Mouse (Mus musculus): ENCODE results near the gene Tcf15.

Gene Tcf15

DNA sequence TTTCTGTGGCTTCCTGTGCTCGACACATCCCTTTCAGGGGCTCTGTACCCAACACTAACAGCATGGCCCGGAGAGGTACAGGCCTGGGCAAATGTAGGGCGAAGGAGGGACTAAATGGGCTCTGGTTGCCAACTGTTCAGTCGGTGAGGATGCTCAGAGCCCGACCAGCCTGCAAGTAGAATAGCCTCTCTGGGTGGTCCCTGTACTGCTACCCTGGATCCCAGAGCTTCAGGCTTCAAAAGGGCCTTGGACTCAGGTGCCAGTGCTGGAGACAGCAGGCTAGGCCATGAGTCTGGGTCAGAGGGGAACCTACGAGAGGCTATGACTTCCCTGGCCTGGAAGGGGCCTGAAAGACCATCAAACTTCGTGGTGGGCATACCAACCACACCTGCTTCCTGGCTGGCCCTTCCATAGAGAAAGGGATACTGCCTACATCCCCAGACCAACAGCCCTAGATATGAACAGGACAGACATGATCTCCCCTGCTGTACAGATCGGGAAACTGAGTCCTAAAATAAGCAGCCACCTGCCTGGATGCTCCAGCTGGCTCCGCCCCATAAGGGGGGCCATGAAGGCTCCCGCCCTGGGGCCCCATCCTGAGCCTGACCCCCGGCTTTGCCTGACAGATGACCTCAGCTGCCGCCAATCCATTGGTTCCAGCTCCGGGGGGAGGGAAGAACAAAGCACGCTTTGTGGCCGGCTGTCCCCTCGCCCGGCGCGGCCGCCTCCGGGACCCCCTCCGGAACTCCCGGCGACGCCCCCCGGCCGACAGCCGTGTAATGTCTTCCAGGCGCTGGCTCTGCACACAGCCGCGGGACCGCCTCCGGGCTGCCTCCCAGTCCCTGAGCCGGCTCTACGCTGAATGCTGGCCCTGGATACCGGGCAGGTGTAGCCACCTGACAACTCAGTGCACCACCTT lies 29.0 kb upstream of the Tcf15 start:
- in situ Hi-C loops (cut with MboI; ENCODE audit: low pct_unique_long_range_greater_than_20kb in 1 of 2, low sequenced_read_pairs in 2 of 2, unreplicated experiment in 1 of 2), result loop anchor here in 1 of 2 experiments (10.0 kb wide), 1 partner anchor 80 kb away; no protein-coding TSS in a partner anchor

DNA sequence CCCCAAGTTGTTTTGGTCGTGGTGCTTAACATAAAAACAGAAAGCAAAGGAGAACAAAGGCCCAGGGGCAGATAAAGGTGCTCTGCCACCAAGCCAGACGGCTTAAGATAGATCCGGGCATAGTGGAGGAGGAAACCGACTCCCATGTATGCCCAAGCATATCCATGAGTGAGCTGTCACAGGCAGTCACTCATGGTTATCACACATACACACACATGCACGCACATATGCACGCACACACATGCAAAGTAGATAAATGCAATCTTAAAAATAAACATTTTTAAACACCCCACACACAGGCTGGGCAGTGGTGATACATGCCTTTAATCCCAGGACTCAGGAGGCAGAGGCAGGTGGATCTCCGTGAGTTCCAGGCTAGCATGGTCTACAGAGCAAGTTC lies 25.7 kb upstream of the Tcf15 start:
- in situ Hi-C loops (cut with MboI; ENCODE audit: low pct_unique_long_range_greater_than_20kb in 1 of 2, low sequenced_read_pairs in 2 of 2, unreplicated experiment in 1 of 2), result loop anchor here in 1 of 2 experiments (10.0 kb wide), 1 partner anchor 77 kb away; no protein-coding TSS in a partner anchor

DNA sequence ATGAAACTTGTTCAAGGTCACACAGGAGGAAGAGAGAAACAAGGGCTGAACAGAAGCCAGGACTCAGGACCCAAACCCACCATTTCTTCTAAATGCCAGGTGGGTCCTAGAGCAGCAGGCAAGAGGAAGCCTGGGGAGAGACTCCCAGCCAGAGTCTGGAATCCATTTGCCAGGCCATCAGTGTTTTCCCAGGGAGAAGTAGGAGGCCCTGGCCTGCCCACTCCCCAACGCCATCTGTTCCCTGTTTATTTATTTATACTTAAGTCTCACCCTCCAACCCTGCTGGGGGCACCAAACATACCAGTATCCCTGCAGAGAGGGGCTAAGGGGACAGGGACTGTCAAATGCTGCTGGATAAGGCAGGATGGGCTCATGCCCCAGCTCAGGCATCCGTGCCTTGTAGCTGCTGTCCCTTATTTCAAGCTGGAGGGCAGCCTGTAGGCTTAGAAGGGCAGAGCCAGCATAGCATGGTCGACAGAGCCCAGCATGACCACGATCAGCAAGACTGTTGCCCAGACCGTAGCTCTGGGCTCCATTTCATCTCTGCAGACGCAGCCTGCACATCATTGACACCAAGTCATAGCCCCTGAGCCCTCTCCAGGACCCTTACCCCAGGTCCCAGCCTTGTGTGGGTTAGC lies 24.0 kb upstream of the Tcf15 start:
- in situ Hi-C loops (cut with MboI; ENCODE audit: low pct_unique_long_range_greater_than_20kb in 1 of 2, low sequenced_read_pairs in 2 of 2, unreplicated experiment in 1 of 2), result loop anchor here in 1 of 2 experiments (10.0 kb wide), 1 partner anchor 75 kb away; no protein-coding TSS in a partner anchor

DNA sequence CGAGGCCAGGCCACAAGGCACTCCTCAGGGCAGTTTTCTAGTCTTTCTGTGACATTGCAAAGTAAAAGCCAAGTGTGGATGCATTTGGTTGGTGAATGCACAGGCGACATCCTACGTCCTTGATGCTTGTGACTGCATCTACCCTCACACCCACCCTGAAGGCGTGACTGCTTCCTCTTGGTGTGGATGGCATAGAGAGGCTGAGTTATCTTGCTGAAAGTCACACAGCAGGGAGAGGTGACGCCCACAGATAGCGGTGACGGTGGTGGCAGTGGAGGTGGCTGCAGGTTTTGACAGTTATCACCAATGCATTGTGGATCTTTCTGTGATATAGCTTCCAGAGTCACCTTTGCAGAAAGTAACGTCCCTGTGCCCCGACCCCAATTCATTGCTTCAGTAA lies 20.5 kb upstream of the Tcf15 start:
- in situ Hi-C loops (cut with MboI; ENCODE audit: low pct_unique_long_range_greater_than_20kb in 1 of 2, low sequenced_read_pairs in 2 of 2, unreplicated experiment in 1 of 2), result no loop called here

DNA sequence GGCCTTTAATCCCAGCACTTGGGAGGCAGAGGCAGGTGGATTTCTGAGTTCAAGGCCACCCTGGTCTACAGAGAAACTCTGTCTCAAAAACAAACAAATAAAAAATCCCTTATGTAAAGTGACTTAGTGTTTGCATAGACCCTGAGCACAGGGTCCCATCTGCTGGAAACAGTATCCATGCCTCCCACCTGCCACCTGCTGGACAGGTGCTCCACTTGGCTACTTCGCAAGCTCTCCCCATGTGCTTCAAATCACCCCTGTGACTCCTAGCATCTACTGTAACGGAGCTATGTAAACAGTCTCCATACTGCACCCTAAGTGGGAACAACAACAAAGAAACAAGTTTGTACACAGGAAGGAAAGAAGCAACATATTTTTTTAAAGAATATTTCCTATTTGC lies 14.8 kb upstream of the Tcf15 start:
- in situ Hi-C loops (cut with MboI; ENCODE audit: low pct_unique_long_range_greater_than_20kb in 1 of 2, low sequenced_read_pairs in 2 of 2, unreplicated experiment in 1 of 2), result no loop called here

DNA sequence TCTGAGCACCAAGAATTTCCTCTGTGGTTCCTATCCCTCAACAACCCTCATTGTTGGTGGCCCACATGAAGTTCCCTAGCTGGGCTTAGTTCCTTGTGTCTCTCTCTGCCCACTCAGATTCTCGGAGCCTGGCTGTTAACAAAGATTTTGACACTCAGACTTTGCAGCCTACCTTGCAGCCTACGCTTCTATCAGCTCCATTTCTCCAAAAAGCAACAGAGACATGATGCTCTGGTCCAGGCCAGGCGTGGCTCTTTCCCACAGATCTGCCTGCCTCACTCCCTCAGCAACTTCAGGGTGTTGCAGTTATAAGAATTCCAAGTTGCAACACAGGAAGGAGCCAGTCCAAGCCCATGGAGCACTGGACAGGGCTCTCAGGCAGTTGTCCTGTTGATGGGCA lies 13.6 kb upstream of the Tcf15 start:
- in situ Hi-C loops (cut with MboI; ENCODE audit: low pct_unique_long_range_greater_than_20kb in 1 of 2, low sequenced_read_pairs in 2 of 2, unreplicated experiment in 1 of 2), result no loop called here

DNA sequence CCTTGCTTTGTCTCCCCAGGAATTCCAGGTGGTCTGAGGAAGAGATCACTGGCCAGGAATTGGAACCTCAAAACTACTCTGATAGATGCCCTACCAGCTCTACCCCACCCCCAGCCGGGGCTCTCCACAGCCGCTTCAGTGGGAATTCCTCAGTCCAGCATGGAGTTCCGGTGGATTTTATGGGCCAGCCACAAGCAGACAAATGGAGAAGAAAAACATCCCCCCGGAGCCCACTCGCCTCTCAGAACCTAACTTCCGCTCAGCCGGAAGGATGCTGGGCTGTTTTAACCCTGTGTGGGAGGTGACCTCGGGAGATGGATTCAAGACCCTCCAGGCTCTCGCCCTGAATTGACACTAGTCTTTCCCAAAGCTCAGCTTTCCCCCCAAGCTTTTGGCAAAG lies 11.3 kb upstream of the Tcf15 start:
- in situ Hi-C loops (cut with MboI; ENCODE audit: low pct_unique_long_range_greater_than_20kb in 1 of 2, low sequenced_read_pairs in 2 of 2, unreplicated experiment in 1 of 2), result no loop called here

DNA sequence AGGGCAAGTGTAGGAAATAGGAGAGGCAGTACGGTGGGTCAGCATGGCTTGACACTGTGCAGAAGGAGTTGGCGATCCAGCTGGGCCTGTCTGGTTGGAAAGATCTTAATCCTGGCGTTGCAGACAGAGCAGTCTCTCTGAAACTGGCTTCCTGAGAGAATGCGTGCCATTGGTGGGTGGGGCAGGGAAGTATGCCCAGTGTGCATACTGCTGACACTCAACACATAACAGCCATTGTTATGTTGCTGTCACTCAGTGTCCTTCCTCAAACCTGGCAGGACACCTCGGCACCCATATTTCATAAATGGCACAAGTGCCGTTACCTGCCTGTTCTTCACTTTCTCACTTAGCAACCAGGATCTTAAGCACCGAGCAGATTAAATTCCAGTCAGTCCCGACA lies 10.7 kb upstream of the Tcf15 start:
- in situ Hi-C loops (cut with MboI; ENCODE audit: low pct_unique_long_range_greater_than_20kb in 1 of 2, low sequenced_read_pairs in 2 of 2, unreplicated experiment in 1 of 2), result no loop called here

DNA sequence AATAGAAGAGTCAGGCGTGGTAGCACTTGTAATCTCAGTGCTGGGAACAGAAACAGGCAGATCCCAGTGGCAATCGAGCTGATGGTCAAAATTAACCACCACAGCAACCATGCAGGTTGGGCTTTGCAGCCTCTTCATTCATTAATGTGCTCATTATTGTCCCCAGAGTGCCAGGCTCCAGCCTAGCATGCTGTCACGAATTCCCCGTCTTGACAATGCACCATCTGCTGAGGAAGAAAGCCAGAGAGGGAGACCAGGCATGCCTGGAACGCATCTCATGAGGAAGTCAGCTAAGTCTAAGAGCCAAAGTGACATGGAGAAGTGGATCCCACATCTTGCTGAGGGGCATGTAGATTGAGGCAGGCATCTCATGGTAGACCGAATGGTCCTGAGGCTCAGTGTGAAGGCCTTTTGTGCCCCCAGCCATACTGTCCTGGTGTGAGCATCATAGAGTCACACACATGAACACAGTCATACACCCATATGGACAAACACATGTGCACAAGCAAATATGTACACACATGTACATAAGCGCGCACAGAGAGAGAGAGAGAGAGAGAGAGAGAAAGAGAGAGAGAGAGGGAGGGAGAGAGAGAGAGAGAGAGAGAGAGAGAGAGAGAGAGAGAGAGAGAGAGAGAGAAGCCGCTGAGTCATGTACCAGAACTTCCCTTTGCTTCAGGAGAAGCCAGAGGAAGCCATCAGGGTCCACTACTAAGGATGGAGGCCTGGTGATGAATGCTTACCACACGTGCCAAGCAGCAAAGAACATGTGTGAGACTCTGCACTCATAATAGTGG lies 4.0 kb upstream of the Tcf15 start:
- in situ Hi-C loops (cut with MboI; ENCODE audit: low pct_unique_long_range_greater_than_20kb in 1 of 2, low sequenced_read_pairs in 2 of 2, unreplicated experiment in 1 of 2), result no loop called here

DNA sequence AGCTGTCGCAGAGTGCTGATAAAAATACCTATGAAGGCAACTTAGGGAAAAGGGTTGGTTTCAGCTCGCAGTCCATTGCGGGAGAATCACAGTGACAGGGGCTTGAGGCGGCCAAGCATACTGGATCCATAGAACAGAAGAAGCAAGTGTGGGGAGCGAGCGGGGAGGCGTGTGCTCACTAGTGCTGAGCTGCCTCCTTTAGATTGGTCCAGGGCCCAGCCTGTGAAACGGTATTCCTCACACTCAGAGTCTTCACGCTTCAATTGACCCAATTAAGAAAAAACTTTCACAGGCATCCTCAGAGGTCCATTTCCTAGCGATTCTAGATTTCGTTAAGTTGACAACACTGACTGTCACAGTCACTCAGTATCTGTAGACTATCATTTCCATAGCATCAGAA lies 2.4 kb upstream of the Tcf15 start:
- in situ Hi-C loops (cut with MboI; ENCODE audit: low pct_unique_long_range_greater_than_20kb in 1 of 2, low sequenced_read_pairs in 2 of 2, unreplicated experiment in 1 of 2), result no loop called here

DNA sequence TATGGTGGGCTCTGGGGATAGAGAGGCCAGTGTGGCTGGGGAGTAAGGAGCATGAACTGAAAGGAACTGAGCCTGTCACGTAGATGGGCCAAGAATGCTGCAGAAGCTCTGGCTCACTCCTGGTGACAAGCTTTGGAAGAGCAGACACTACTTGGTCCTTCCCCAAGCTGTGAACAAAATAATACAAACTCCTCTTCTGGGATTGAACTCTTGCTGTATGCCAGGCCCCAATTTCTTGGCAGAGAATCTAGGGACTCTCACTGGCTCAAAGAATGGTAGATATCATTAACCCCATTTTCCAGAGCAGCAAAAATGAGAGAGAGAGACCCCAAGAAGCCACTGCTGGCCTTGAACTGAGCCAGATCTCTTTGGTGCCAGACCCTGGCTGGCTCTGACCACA lies 1.9 kb upstream of the Tcf15 start:
- in situ Hi-C loops (cut with MboI; ENCODE audit: low pct_unique_long_range_greater_than_20kb in 1 of 2, low sequenced_read_pairs in 2 of 2, unreplicated experiment in 1 of 2), result no loop called here

DNA sequence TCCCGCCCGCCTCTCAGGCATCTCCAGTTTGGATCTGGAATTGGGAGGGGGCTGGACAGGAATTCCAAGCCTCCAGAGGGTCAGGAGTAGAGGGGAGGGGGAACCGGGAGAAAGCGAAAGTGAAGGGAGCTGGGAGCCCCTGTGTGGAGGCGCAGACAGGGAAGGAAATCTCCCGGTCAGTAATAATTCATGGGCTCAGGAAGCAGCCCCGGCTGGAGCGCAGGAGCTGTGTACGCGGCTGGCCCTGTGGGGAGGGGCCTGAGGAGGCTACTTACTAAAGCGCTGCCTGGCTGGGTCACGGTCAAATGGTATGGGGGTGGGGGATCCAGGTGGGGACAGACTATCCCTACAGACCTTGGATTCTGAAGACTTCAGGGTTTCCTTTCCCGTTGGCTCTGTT lies 1.3 kb upstream of the Tcf15 start:
- in situ Hi-C loops (cut with MboI; ENCODE audit: low pct_unique_long_range_greater_than_20kb in 1 of 2, low sequenced_read_pairs in 2 of 2, unreplicated experiment in 1 of 2), result no loop called here

DNA sequence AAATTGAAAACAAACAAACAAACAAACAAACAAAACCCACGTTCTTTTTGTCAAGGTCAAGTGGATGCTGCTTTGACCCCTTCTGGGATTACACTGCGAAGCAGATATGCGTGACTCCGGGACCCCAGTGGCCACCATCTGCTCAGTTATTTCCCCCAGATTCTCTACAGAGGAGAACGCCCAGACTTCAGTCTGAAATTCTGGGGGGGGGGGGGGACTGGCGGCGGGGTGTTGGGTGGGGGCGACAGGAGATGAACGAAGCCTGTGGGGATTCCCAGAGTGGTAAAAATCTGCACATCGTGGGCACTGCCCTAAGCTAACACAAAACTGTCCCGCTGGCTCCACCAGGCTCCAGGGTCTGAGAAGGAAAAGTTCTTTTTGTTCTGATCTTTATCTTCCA lies 790 bp upstream of the Tcf15 start:
- in situ Hi-C loops (cut with MboI; ENCODE audit: low pct_unique_long_range_greater_than_20kb in 1 of 2, low sequenced_read_pairs in 2 of 2, unreplicated experiment in 1 of 2), result no loop called here

DNA sequence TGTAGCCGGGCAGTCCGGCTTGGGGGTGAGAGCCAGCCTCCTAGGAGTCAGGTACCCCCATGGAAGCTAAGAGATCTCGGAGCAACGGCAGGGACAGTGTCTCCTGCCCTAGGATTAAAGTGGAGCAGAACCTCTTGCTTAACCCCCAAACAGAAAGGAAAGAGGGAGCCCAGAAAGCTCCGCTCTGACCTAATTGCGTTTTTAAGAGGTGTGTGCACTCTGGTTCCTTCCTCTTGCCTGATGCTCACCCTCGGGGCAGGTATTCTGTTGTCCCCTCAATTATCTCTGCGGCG lies 743 bp downstream of the Tcf15 start:
- in situ Hi-C loops (cut with MboI; ENCODE audit: low pct_unique_long_range_greater_than_20kb in 1 of 2, low sequenced_read_pairs in 2 of 2, unreplicated experiment in 1 of 2), result no loop called here

DNA sequence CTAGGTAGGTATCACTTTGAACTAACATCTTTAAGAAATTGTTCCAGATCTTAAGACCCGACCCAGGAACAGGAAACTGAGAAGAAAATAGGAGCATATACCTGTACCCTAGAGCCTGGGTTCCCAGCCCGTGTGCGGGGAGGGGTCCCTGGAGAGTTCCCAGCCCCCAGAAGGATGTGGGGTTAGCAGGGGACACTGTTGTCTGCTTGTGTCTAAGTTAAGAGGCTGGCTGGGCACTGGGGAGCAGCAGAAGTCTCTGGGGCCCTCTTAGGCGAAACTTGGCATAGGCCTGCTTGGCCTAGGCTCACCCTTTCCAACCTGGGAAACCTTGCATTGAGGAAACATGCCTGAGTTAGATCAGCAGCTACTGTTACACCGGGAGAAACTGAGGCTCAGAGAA lies 1.1 kb downstream of the Tcf15 start:
- in situ Hi-C loops (cut with MboI; ENCODE audit: low pct_unique_long_range_greater_than_20kb in 1 of 2, low sequenced_read_pairs in 2 of 2, unreplicated experiment in 1 of 2), result no loop called here

DNA sequence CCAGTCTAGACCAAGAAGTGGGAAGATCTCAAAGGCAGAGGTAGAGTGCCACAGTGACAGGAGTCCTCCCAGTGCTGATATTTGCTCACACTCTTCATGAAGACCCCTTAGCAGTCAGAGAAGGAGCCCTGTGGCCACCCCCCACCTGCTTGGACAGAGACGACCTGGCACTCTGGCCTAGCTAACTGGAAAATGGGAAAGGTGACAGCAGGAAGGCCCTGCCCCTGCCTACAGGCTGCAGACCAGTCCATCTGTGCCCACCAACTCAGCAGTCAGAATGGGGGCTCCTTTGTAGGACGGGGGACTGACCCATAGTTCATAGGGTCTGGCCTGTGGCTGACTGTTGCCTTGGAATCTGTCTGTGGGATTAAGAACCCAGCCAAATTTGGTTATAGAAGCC lies 2.4 kb downstream of the Tcf15 start:
- in situ Hi-C loops (cut with MboI; ENCODE audit: low pct_unique_long_range_greater_than_20kb in 1 of 2, low sequenced_read_pairs in 2 of 2, unreplicated experiment in 1 of 2), result no loop called here

DNA sequence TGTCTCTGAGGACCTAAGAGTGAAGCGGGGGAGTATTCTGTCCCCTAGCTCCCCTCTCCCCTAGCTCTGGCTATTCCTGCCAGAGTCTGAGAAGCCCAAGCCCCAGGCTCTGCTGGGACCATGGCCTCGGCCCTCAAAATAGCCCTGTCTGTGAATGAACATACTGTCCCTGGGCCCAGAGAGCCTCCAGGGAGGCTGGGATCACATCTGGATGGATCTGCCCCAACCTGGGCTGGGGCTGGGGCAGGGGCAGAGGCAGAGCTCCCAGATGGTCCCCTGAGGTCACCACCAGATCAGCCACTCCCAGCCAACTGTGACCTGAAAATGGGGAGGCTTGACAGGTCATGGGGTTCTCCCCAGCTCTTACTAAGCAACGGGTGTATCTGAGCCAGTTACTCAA lies 3.7 kb downstream of the Tcf15 start:
- in situ Hi-C loops (cut with MboI; ENCODE audit: low pct_unique_long_range_greater_than_20kb in 1 of 2, low sequenced_read_pairs in 2 of 2, unreplicated experiment in 1 of 2), result no loop called here

DNA sequence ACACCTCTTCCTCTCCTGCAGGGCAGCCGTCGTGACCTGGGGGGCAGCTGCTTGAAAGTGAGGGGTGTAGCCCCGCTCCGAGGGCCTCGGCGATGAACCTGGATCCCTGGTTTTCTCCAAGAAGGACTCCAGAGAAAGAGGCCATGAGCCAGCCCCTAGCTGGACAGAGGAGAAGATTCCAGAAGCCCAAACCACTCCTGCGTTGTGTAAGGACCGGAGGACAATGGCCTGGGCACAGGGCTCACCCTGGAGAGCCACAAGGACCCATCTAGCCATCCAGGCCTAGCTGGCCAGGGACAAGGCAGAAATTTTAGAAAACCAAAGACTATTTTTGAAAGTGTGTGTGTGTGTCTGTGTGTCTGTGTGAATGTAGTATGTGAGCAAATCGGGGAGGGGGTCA lies 5.3 kb downstream of the Tcf15 start:
- in situ Hi-C loops (cut with MboI; ENCODE audit: low pct_unique_long_range_greater_than_20kb in 1 of 2, low sequenced_read_pairs in 2 of 2, unreplicated experiment in 1 of 2), result no loop called here

DNA sequence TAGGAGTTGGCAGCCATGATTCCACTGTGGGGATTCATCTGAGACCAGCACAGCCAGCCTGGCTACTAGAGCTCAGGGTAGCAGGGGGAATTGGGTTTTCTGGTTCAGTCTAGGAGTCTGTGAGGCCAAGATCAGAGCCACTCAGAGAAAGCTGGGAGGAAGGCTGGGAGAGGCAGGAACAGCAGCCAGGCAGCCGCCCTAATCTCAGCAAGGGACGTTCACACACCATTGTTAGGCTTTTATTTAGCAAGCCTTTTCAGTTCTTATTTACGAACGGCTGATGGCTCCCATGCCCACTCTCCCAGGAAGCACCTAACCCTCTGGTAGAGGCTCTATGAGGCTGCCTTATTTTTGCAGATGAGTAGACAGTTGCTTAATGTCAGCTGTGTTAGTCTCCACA lies 6.5 kb downstream of the Tcf15 start:
- in situ Hi-C loops (cut with MboI; ENCODE audit: low pct_unique_long_range_greater_than_20kb in 1 of 2, low sequenced_read_pairs in 2 of 2, unreplicated experiment in 1 of 2), result no loop called here

Measured in mouse embryonic stem cell (cell line).